Mouse (Mus musculus): ENCODE measurements around the gene Dand5. TPM values are rescaled to one million over a fixed set of nuclear protein-coding genes. Genes with fewer than 3 reads are reported as not detected.
A peak's percentile ranks its signal among the peaks of the same experiment; 100 is the strongest.

The Dand5 gene
- polyA plus RNA-seq, 1 experiment from 2014 or later: 2.5 TPM

GRCm38 (mm10) chr8:84798446-84799135 is 24.0 kb downstream of the Dand5 start:
- Histone ChIP-seq H3K4me3 (ENCODE audit: low read depth, low read length) (peak overlapping the region; percentile 57), H3K4me2 (ENCODE audit: low read depth, low read length) (peak overlapping the region; percentile 79), H3K9ac (replicated peaks) (peak overlapping the region; percentile 81; the same call in 1 of the 2 replicates), H3K27ac (ENCODE audit: low read depth) (no peak overlapping the region), H3K36me3 (replicated peaks; ENCODE audit: insufficient read depth, low read length) (no peaks in the 10 kb centered on the region), H3K9me3 (ENCODE audit: low read length) (no peaks in the 10 kb centered on the region), H3K27me3 (ENCODE audit: insufficient read depth, low read length) (peaks cover 20% of the 10 kb centered on the region), H3K4me1 (ENCODE audit: insufficient read depth) (peaks cover 10% of the 10 kb centered on the region)
- WGBS (ENCODE audit: insufficient replicate concordance): 76% methylated on average over 10 of the region's 10 CpGs
- DNase-seq (no peak), ATAC-seq (no peak)
- no peak for TF ChIP-seq EP300 (IDR thresholded peaks at IDR 0.05; ENCODE audit: low read depth)
- TF ChIP-seq CTCF (IDR thresholded peaks at IDR 0.05; ENCODE audit: low read depth): no peak

GRCm38 (mm10) chr8:84797971-84798370 is 24.7 kb downstream of the Dand5 start:
- 75% methylated on average over 6 of the region's 6 CpGs for WGBS (ENCODE audit: insufficient replicate concordance)
- DNase-seq (no peak), ATAC-seq (no peak)
- Histone ChIP-seq H3K4me1 (ENCODE audit: insufficient read depth) (peaks cover 10% of the 10 kb centered on the region), H3K4me3 (ENCODE audit: low read depth, low read length) (no peak overlapping the region), H3K9me3 (ENCODE audit: low read length) (no peaks in the 10 kb centered on the region), H3K9ac (replicated peaks) (no peak overlapping the region), H3K4me2 (ENCODE audit: low read depth, low read length) (no peak overlapping the region), H3K36me3 (replicated peaks; ENCODE audit: insufficient read depth, low read length) (no peaks in the 10 kb centered on the region), H3K27ac (ENCODE audit: low read depth) (no peak overlapping the region), H3K27me3 (ENCODE audit: insufficient read depth, low read length) (peaks cover 18% of the 10 kb centered on the region)
- TF ChIP-seq CTCF (IDR thresholded peaks at IDR 0.05; ENCODE audit: low read depth): no peak
- no peak for TF ChIP-seq EP300 (IDR thresholded peaks at IDR 0.05; ENCODE audit: low read depth)

- peaks cover 18% of the 10 kb centered on the region for H3K27me3 ChIP-seq (ENCODE audit: insufficient read depth, low read length)
- 89% methylated on average over 15 of the region's 15 CpGs for WGBS (ENCODE audit: insufficient replicate concordance)
- no peaks in the 10 kb centered on the region for H3K9me3 ChIP-seq (ENCODE audit: low read length)
- DNase-seq (no peak), ATAC-seq (no peak)
- H3K27ac ChIP-seq (ENCODE audit: low read depth): no peak overlapping the region
- H3K4me3 ChIP-seq (ENCODE audit: low read depth, low read length): no peak overlapping the region
- no peak overlapping the region for H3K4me2 ChIP-seq (ENCODE audit: low read depth, low read length)
- H3K36me3 ChIP-seq (replicated peaks; ENCODE audit: insufficient read depth, low read length): no peaks in the 10 kb centered on the region
- no peak for TF ChIP-seq CTCF (IDR thresholded peaks at IDR 0.05; ENCODE audit: low read depth)
- no peak for TF ChIP-seq EP300 (IDR thresholded peaks at IDR 0.05; ENCODE audit: low read depth)
- H3K4me1 ChIP-seq (ENCODE audit: insufficient read depth): peaks cover 10% of the 10 kb centered on the region
- H3K9ac ChIP-seq (replicated peaks): no peak overlapping the region
Observed at GRCm38 (mm10) chr8:84797256-84797797, 25.3 kb downstream of the Dand5 start.

- H3K4me1 ChIP-seq (ENCODE audit: insufficient read depth): peaks cover 9% of the 10 kb centered on the region
- ATAC-seq: no peak
- H3K36me3 ChIP-seq (replicated peaks; ENCODE audit: insufficient read depth, low read length): no peaks in the 10 kb centered on the region
- DNase-seq: no peak
- no peak overlapping the region for H3K4me3 ChIP-seq (ENCODE audit: low read depth, low read length)
- no peak overlapping the region for H3K27ac ChIP-seq (ENCODE audit: low read depth)
- H3K9me3 ChIP-seq (ENCODE audit: low read length): no peaks in the 10 kb centered on the region
- H3K9ac ChIP-seq (replicated peaks): no peak overlapping the region
- 72% methylated on average over 7 of the region's 7 CpGs for WGBS (ENCODE audit: insufficient replicate concordance)
- peaks cover 15% of the 10 kb centered on the region for H3K27me3 ChIP-seq (ENCODE audit: insufficient read depth, low read length)
- H3K4me2 ChIP-seq (ENCODE audit: low read depth, low read length): no peak overlapping the region
- no peak for TF ChIP-seq EP300 (IDR thresholded peaks at IDR 0.05; ENCODE audit: low read depth)
- no peak for TF ChIP-seq CTCF (IDR thresholded peaks at IDR 0.05; ENCODE audit: low read depth)
Observed at GRCm38 (mm10) chr8:84794486-84794885, 28.1 kb downstream of the Dand5 start.

- peaks cover 6% of the 10 kb centered on the region for H3K4me1 ChIP-seq (ENCODE audit: insufficient read depth)
- H3K27me3 ChIP-seq (ENCODE audit: insufficient read depth, low read length): peaks cover 12% of the 10 kb centered on the region
- H3K4me3 ChIP-seq (ENCODE audit: low read depth, low read length): no peak overlapping the region
- 69% methylated on average over 13 of the region's 13 CpGs for WGBS (ENCODE audit: insufficient replicate concordance)
- H3K9me3 ChIP-seq (ENCODE audit: low read length): no peaks in the 10 kb centered on the region
- no peak for TF ChIP-seq CTCF (IDR thresholded peaks at IDR 0.05; ENCODE audit: low read depth)
- no peak for TF ChIP-seq EP300 (IDR thresholded peaks at IDR 0.05; ENCODE audit: low read depth)
- no peak for ATAC-seq
- no peak overlapping the region for H3K4me2 ChIP-seq (ENCODE audit: low read depth, low read length)
- no peak for DNase-seq
- H3K27ac ChIP-seq (ENCODE audit: low read depth): no peak overlapping the region
- H3K9ac ChIP-seq (replicated peaks): no peak overlapping the region
- no peaks in the 10 kb centered on the region for H3K36me3 ChIP-seq (replicated peaks; ENCODE audit: insufficient read depth, low read length)
Observed at GRCm38 (mm10) chr8:84793791-84794485, 28.7 kb downstream of the Dand5 start.

GRCm38 (mm10) chr8:84793134-84793533 is 29.5 kb downstream of the Dand5 start:
- peaks cover 4% of the 10 kb centered on the region; the same call in 1 of the 2 replicates for H3K4me1 ChIP-seq (ENCODE audit: insufficient read depth)
- no peak overlapping the region for H3K9ac ChIP-seq (replicated peaks)
- no peaks in the 10 kb centered on the region for H3K36me3 ChIP-seq (replicated peaks; ENCODE audit: insufficient read depth, low read length)
- no peak overlapping the region for H3K4me2 ChIP-seq (ENCODE audit: low read depth, low read length)
- H3K27ac ChIP-seq (ENCODE audit: low read depth): no peak overlapping the region
- 79% methylated on average over 9 of the region's 9 CpGs for WGBS (ENCODE audit: insufficient replicate concordance)
- H3K9me3 ChIP-seq (ENCODE audit: low read length): no peaks in the 10 kb centered on the region
- H3K27me3 ChIP-seq (ENCODE audit: insufficient read depth, low read length): peaks cover 9% of the 10 kb centered on the region
- ATAC-seq: no peak
- H3K4me3 ChIP-seq (ENCODE audit: low read depth, low read length): no peak overlapping the region
- DNase-seq: no peak
- TF ChIP-seq CTCF (IDR thresholded peaks at IDR 0.05; ENCODE audit: low read depth) (no peak), EP300 (IDR thresholded peaks at IDR 0.05; ENCODE audit: low read depth) (no peak)
